Mouse (Mus musculus) olfactory bulb, adult 2 months (tissue): ENCODE results near the gene Grpel1. TPM values are rescaled to one million over a fixed set of nuclear protein-coding genes. Genes with fewer than 3 reads are reported as not detected.

Source experiments
- H3K27ac ChIP-seq: fragments of 200-500 bp; 2 replicates; pipeline ENCODE4 v1.5.1; 2012; ENCODE audit warnings: low read depth, low read length; ENCODE audit not compliant: insufficient read depth
- H3K4me1 ChIP-seq: fragments of 200-500 bp; 2 replicates; pipeline ENCODE4 v1.6.1; 2012; ENCODE audit warnings: low read length; ENCODE audit not compliant: control insufficient read depth, insufficient read depth
- H3K4me3 ChIP-seq: fragments of 200-500 bp; 2 replicates; pipeline ENCODE4 v1.5.1; 2012; ENCODE audit warnings: mild to moderate bottlenecking, low read depth, low read length, moderate library complexity; ENCODE audit not compliant: insufficient read depth
- CTCF ChIP-seq: fragments of 200-500 bp; IDR thresholded peaks from 2 replicates; pipeline ENCODE4 v1.5.1; 2012; ENCODE audit warnings: low read depth, mild to moderate bottlenecking, low read length, moderate library complexity; ENCODE audit not compliant: insufficient read depth
- POLR2A ChIP-seq: fragments of 200-500 bp; IDR thresholded peaks from 2 replicates; pipeline ENCODE4 v1.6.1; 2012; ENCODE audit warnings: mild to moderate bottlenecking, low read depth, low read length, moderate library complexity; ENCODE audit not compliant: insufficient read depth
- WGBS: fragments of 180-500 bp; shearing (Covaris S2); methylation state at CpG from one replicate; pipeline ENCODE4 v1.1.7; 2018; 5-methylcytosine and 5-hydroxymethylcytosine counted together
- polyA plus RNA-seq: library from polyadenylated mRNA; stranded (reverse); fragments of >200 nt; gene quantifications from 2 replicates; pipeline ENCODE4 v1.2.4, GENCODE M21; 2012; ENCODE audit warnings: low replicate concordance; ENCODE audit not compliant: missing spikeins, insufficient read depth, insufficient read length

The Grpel1 gene
- polyA plus RNA-seq, 1 experiment = not detected

GRCm38 (mm10) chr5:36452821-36453220 is 12.0 kb upstream of the Grpel1 start:
- no peak overlapping the region for H3K27ac ChIP-seq
- H3K4me1 ChIP-seq = no peaks in the 10 kb centered on the region
- 74% methylated on average over 6 of the region's 6 CpGs for WGBS
- TF ChIP-seq POLR2A (no peak), CTCF (no peak)
- H3K4me3 ChIP-seq = no peak overlapping the region

- Histone ChIP-seq H3K4me3 (no peak overlapping the region), H3K4me1 (peaks cover 1% of the 10 kb centered on the region; the same call in 1 of the 2 replicates), H3K27ac (no peak overlapping the region)
- 83% methylated on average over 4 of the region's 4 CpGs for WGBS
- TF ChIP-seq CTCF (no peak), POLR2A (no peak)
Measured at GRCm38 (mm10) chr5:36457706-36458105, 7.1 kb upstream of the Grpel1 start.

GRCm38 (mm10) chr5:36458926-36459325 is 5.9 kb upstream of the Grpel1 start:
- TF ChIP-seq POLR2A = no peak
- TF ChIP-seq CTCF = no peak
- Histone ChIP-seq H3K4me1 (peaks cover 2% of the 10 kb centered on the region; the same call in 1 of the 2 replicates), H3K27ac (no peak overlapping the region), H3K4me3 (no peak overlapping the region)
- 15% methylated on average over 4 of the region's 4 CpGs for WGBS

- no peak overlapping the region for H3K4me3 ChIP-seq
- no peak overlapping the region for H3K27ac ChIP-seq
- WGBS = 94% methylated on average over 2 of the region's 2 CpGs
- peaks cover 5% of the 10 kb centered on the region; the same call in 1 of the 2 replicates for H3K4me1 ChIP-seq
- no peak for TF ChIP-seq CTCF
- TF ChIP-seq POLR2A = no peak
Measured at GRCm38 (mm10) chr5:36460712-36461111, 4.1 kb upstream of the Grpel1 start.

GRCm38 (mm10) chr5:36461231-36461630 is 3.6 kb upstream of the Grpel1 start:
- TF ChIP-seq CTCF = no peak
- no peak for TF ChIP-seq POLR2A
- Histone ChIP-seq H3K4me3 (no peak overlapping the region), H3K27ac (no peak overlapping the region), H3K4me1 (peaks cover 7% of the 10 kb centered on the region; the same call in 1 of the 2 replicates)
- 80% methylated on average over 2 of the region's 2 CpGs for WGBS

- Histone ChIP-seq H3K4me1 (peaks cover 7% of the 10 kb centered on the region; the same call in 1 of the 2 replicates), H3K4me3 (no peak overlapping the region), H3K27ac (no peak overlapping the region)
- peak; percentile 81; the same call in 1 of the 2 replicates for TF ChIP-seq CTCF
- no peak for TF ChIP-seq POLR2A
- WGBS = 15% methylated on average over 7 of the region's 7 CpGs
Measured at GRCm38 (mm10) chr5:36462810-36463209, 2.0 kb upstream of the Grpel1 start.

GRCm38 (mm10) chr5:36463391-36463790 is 1.4 kb upstream of the Grpel1 start:
- TF ChIP-seq POLR2A = no peak
- no peak for TF ChIP-seq CTCF
- Histone ChIP-seq H3K4me3 (no peak overlapping the region), H3K27ac (no peak overlapping the region), H3K4me1 (peaks cover 7% of the 10 kb centered on the region; the same call in 1 of the 2 replicates)
- WGBS = 26% methylated on average over 5 of the region's 5 CpGs

- WGBS = 25% methylated on average over 8 of the region's 8 CpGs
- Histone ChIP-seq H3K4me1 (peaks cover 7% of the 10 kb centered on the region; the same call in 1 of the 2 replicates), H3K27ac (no peak overlapping the region), H3K4me3 (peak overlapping the region; percentile 66; the same call in 1 of the 2 replicates)
- TF ChIP-seq CTCF = no peak
- no peak for TF ChIP-seq POLR2A
Measured at GRCm38 (mm10) chr5:36465889-36466288, 1.1 kb downstream of the Grpel1 start.

GRCm38 (mm10) chr5:36471206-36471605 is 6.4 kb downstream of the Grpel1 start:
- H3K27ac ChIP-seq = no peak overlapping the region
- TF ChIP-seq CTCF (no peak), POLR2A (no peak)
- H3K4me1 ChIP-seq = no peaks in the 10 kb centered on the region
- H3K4me3 ChIP-seq = no peak overlapping the region
- 93% methylated on average over 8 of the region's 8 CpGs for WGBS
